Mouse (Mus musculus) C2C12 (cell line): ENCODE measurements around the gene Etl4. TPM values are rescaled to one million over a fixed set of nuclear protein-coding genes. Genes with fewer than 3 reads are reported as not detected.

Experiments used
- H3K27me3 ChIP-seq: one replicate; pipeline ENCODE4 v1.6.1; 2011; ENCODE audit not compliant: control insufficient read depth, insufficient read depth, insufficient read length
- H3K36me3 ChIP-seq: one replicate; pipeline ENCODE4 v1.6.1; 2011; ENCODE audit not compliant: control insufficient read depth, insufficient read depth
- H3K4me3 ChIP-seq: one replicate; pipeline ENCODE4 v1.5.1; 2011; ENCODE audit warnings: mild to moderate bottlenecking, control low read depth; ENCODE audit not compliant: poor library complexity, insufficient read depth, severe bottlenecking
- H3K79me2 ChIP-seq: one replicate; pipeline ENCODE4 v1.6.1; 2011; ENCODE audit not compliant: control insufficient read depth, insufficient read depth
- H3K79me3 ChIP-seq: one replicate; pipeline ENCODE4 v1.6.1; 2011; ENCODE audit warnings: low read depth, control low read depth
- H3ac ChIP-seq: one replicate; pipeline ENCODE3; 2011; ENCODE audit warnings: low read depth; ENCODE audit not compliant: control insufficient read depth, insufficient read length
- CEBPB ChIP-seq: IDR thresholded peaks from one replicate; pipeline ENCODE4 v1.6.1; 2011; ENCODE audit warnings: low read depth, mild to moderate bottlenecking, control low read depth, moderate library complexity
- CTCF ChIP-seq: IDR thresholded peaks from one replicate; pipeline ENCODE4 v1.5.1; 2011; ENCODE audit not compliant: control insufficient read depth, insufficient read depth, insufficient read length
- FOSL1 ChIP-seq: IDR thresholded peaks from one replicate; pipeline ENCODE4 v1.8.0; 2011; ENCODE audit warnings: mild to moderate bottlenecking, low read length; ENCODE audit not compliant: poor library complexity, insufficient read depth, severe bottlenecking
- MAX ChIP-seq: IDR thresholded peaks from one replicate; pipeline ENCODE4 v1.6.1; 2011; ENCODE audit warnings: mild to moderate bottlenecking, control low read depth
- MYOD1 ChIP-seq: IDR thresholded peaks from one replicate; pipeline ENCODE4 v1.6.1; 2011; ENCODE audit warnings: low read depth; ENCODE audit not compliant: control insufficient read depth, insufficient read length
- MYOG ChIP-seq: IDR thresholded peaks from one replicate; pipeline ENCODE4 v1.6.1; 2011; ENCODE audit not compliant: control insufficient read depth, insufficient read length; ENCODE audit errors: extremely low read depth
- USF1 ChIP-seq: IDR thresholded peaks from one replicate; pipeline ENCODE4 v1.6.1; 2011; ENCODE audit warnings: low read depth, mild to moderate bottlenecking, control low read depth, moderate library complexity
- long read RNA-seq, 2 experiments: library from polyadenylated mRNA; unstranded; transcript quantifications; one replicate each; pipeline ENCODE4 v2.0.0; 2019 to 2020
- polyA plus RNA-seq: library from polyadenylated mRNA; unstranded; fragments of >200 nt; fragmentation: generic; extraction: Trizol; gene quantifications from one replicate; pipeline ENCODE4 v1.2.1, GENCODE M21; 2012; ENCODE audit warnings: missing spikeins

Etl4 gene
- polyA plus RNA-seq: 3.9 TPM
- long read RNA-seq, experiment 1: 0 reads
- long read RNA-seq, experiment 2: 0 reads

GRCm38 (mm10) chr2:19909171-19909899, at the start of gene Etl4:
Gene Etl4, plus strand, starts transcription at chr2:19909780.
- H3ac ChIP-seq: no peak within 1 kb of the TSS
- H3K4me3 ChIP-seq: no peak within 1 kb of the TSS
- TF ChIP-seq CTCF: no peak
- TF ChIP-seq CEBPB: no peak
- TF ChIP-seq MAX: no peak
- TF ChIP-seq MYOG: no peak
- TF ChIP-seq USF1: no peak
- TF ChIP-seq FOSL1: no peak
- TF ChIP-seq MYOD1: no peak
- no peaks in the 10 kb centered on the region for H3K27me3 ChIP-seq
- no peaks in the 10 kb centered on the region for H3K79me3 ChIP-seq
- no peaks in the 10 kb centered on the region for H3K36me3 ChIP-seq
- no peaks in the 10 kb centered on the region for H3K79me2 ChIP-seq

- Histone ChIP-seq H3K79me2 (no peaks in the 10 kb centered on the region), H3ac (no peak overlapping the region), H3K79me3 (no peaks in the 10 kb centered on the region), H3K4me3 (no peak overlapping the region), H3K36me3 (no peaks in the 10 kb centered on the region), H3K27me3 (no peaks in the 10 kb centered on the region)
- TF ChIP-seq MYOG (no peak), FOSL1 (no peak), CTCF (no peak), CEBPB (no peak), USF1 (no peak), MAX (no peak), MYOD1 (no peak)
These were observed 40.4 kb upstream of the Etl4 start for GRCm38 (mm10) chr2:19869167-19869566.

GRCm38 (mm10) chr2:19871881-19872280, 37.7 kb upstream of the Etl4 start:
- Histone ChIP-seq H3K79me3 (no peaks in the 10 kb centered on the region), H3K27me3 (no peaks in the 10 kb centered on the region), H3K4me3 (no peak overlapping the region), H3ac (no peak overlapping the region), H3K36me3 (no peaks in the 10 kb centered on the region), H3K79me2 (no peaks in the 10 kb centered on the region)
- no peak for TF ChIP-seq FOSL1
- TF ChIP-seq MYOD1: no peak
- no peak for TF ChIP-seq MYOG
- no peak for TF ChIP-seq USF1

GRCm38 (mm10) chr2:19890875-19891274, 18.7 kb upstream of the Etl4 start:
- Histone ChIP-seq H3ac (no peak overlapping the region), H3K79me2 (no peaks in the 10 kb centered on the region), H3K4me3 (no peak overlapping the region), H3K79me3 (no peaks in the 10 kb centered on the region), H3K36me3 (no peaks in the 10 kb centered on the region), H3K27me3 (no peaks in the 10 kb centered on the region)
- TF ChIP-seq MAX (no peak), CEBPB (no peak), CTCF (no peak), MYOD1 (no peak), FOSL1 (no peak)

- H3K79me2 ChIP-seq: no peaks in the 10 kb centered on the region
- TF ChIP-seq CTCF (no peak), MYOD1 (no peak), MAX (no peak), FOSL1 (no peak), USF1 (no peak), MYOG (no peak), CEBPB (no peak)
- no peak overlapping the region for H3K4me3 ChIP-seq
- no peaks in the 10 kb centered on the region for H3K36me3 ChIP-seq
- H3K79me3 ChIP-seq: no peaks in the 10 kb centered on the region
- no peak overlapping the region for H3ac ChIP-seq
- H3K27me3 ChIP-seq: no peaks in the 10 kb centered on the region
These were observed 560 bp downstream of the Etl4 start for GRCm38 (mm10) chr2:19909900-19910780.
